17 mouse cellular contexts compared by ENCODE assay signal in genomic region chr11:112611073-112611472, GRCm38 (mm10).
"Had no signal": no experiment of that assay in that cellular context is flagged by ENCODE, and none has a peak within 500 bp of the region (broad histone marks: within the 10 kb centered on the region; RNA-seq: fewer than 3 reads in every experiment).

No protein-coding gene starts in this region.

- H3K4me1 ChIP-seq: liver, embryonic 13.5 days; megakaryocyte, embryonic 14.5 days; midbrain, embryonic 15.5 days had no signal

- H3K9ac ChIP-seq: kidney, embryonic 15.5 days; liver, embryonic 13.5 days; liver, postnatal 0 days; lung, embryonic 15.5 days; midbrain, embryonic 15.5 days had no signal

- DNase-seq: kidney, adult 2 months; kidney, postnatal 14 days; left cerebral cortex, postnatal 4 days; liver; liver, embryonic 13.5 days; liver, postnatal 0 days; lung, postnatal 14 days; right cerebral cortex, postnatal 14 days; thymus, adult 2 months; thymus, postnatal 25 days had no signal

- H3K27me3 ChIP-seq: kidney, embryonic 15.5 days; liver, embryonic 13.5 days; lung, embryonic 15.5 days; megakaryocyte, embryonic 14.5 days; midbrain, embryonic 15.5 days had no signal

- H3K27ac ChIP-seq: kidney, embryonic 15.5 days; liver, embryonic 13.5 days; lung, embryonic 15.5 days; macrophage; midbrain, embryonic 15.5 days had no signal

- H3K4me3 ChIP-seq: kidney, embryonic 15.5 days; liver, embryonic 13.5 days; lung, embryonic 15.5 days; megakaryocyte, embryonic 14.5 days; midbrain, embryonic 15.5 days had no signal

- H3K4me2 ChIP-seq: kidney, embryonic 15.5 days; liver, embryonic 13.5 days; lung, embryonic 15.5 days; midbrain, embryonic 11.5 days; midbrain, embryonic 15.5 days had no signal

- H3K36me3 ChIP-seq: kidney, embryonic 15.5 days; liver, embryonic 13.5 days; lung, embryonic 15.5 days; midbrain, embryonic 15.5 days had no signal

- H3K9me3 ChIP-seq: kidney, embryonic 15.5 days; lung, embryonic 15.5 days; midbrain, embryonic 15.5 days had no signal

- ATAC-seq: intestine, embryonic 16.5 days; liver, postnatal 0 days; midbrain, embryonic 15.5 days had no signal
